Mouse (Mus musculus) spleen, postnatal 36 days (tissue): ENCODE results near the gene Ube2h.

Experiments
- DNase-seq, 2 experiments: peaks; one replicate each; pipeline ENCODE4 v3.0.0; 2022; ENCODE audit warnings: low spot score in 2 of 2, mixed read lengths in 1 of 2

The Ube2h gene

GRCm38 (mm10) chr6:30167192-30167591 is 137.1 kb downstream of the Ube2h start:
- no peak for DNase-seq

- no peak for DNase-seq
Measured at GRCm38 (mm10) chr6:30166349-30166748, 138.0 kb downstream of the Ube2h start.

GRCm38 (mm10) chr6:30162091-30162490 is 142.2 kb downstream of the Ube2h start:
- no peak for DNase-seq

- no peak for DNase-seq
Measured at GRCm38 (mm10) chr6:30161618-30162017, 142.7 kb downstream of the Ube2h start.
